Mouse (Mus musculus) embryonic facial prominence, embryonic 15.5 days (tissue): ENCODE measurements around the gene Agpat4. TPM values are rescaled to one million over a fixed set of nuclear protein-coding genes. Genes with fewer than 3 reads are reported as not detected.

ENCODE experiments used
- ATAC-seq: fragments of 200-750 bp; cut with Nextera tagmentation; 2 replicates; pipeline ENCODE4 v1.8.0; 2017; ENCODE audit warnings: low read depth, moderate TSS enrichment; ENCODE audit not compliant: insufficient number of reproducible peaks, low FRiP score, low TSS enrichment
- H3K27ac ChIP-seq: fragments of 300-500 bp; sonication (generic); replicated peaks from 2 replicates; pipeline ENCODE4 v1.5.1; 2015; ENCODE audit warnings: mild to moderate bottlenecking, inconsistent platforms
- H3K27me3 ChIP-seq: fragments of 300-500 bp; sonication (generic); 2 replicates; pipeline ENCODE4 v1.6.1; 2015; ENCODE audit warnings: inconsistent platforms
- H3K36me3 ChIP-seq: fragments of 300-500 bp; sonication (generic); 2 replicates; pipeline ENCODE4 v1.6.1; 2015; ENCODE audit warnings: mild to moderate bottlenecking, inconsistent platforms
- H3K4me1 ChIP-seq: fragments of 300-500 bp; sonication (generic); 2 replicates; pipeline ENCODE4 v1.6.1; 2015; ENCODE audit warnings: inconsistent platforms
- H3K4me2 ChIP-seq: fragments of 300-500 bp; sonication (generic); replicated peaks from 2 replicates; pipeline ENCODE4 v1.6.1; 2015; ENCODE audit warnings: mild to moderate bottlenecking, inconsistent platforms
- H3K4me3 ChIP-seq: fragments of 300-500 bp; sonication (generic); replicated peaks from 2 replicates; pipeline ENCODE4 v1.5.1; 2015; ENCODE audit warnings: mild to moderate bottlenecking, inconsistent platforms
- H3K9ac ChIP-seq: fragments of 300-500 bp; sonication (generic); 2 replicates; pipeline ENCODE4 v1.6.1; 2015; ENCODE audit warnings: inconsistent platforms
- H3K9me3 ChIP-seq: fragments of 300-500 bp; sonication (generic); replicated peaks from 2 replicates; pipeline ENCODE4 v1.6.1; 2016; ENCODE audit warnings: inconsistent platforms
- WGBS: fragments of 180-500 bp; shearing (Covaris S2); methylation state at CpG from one replicate; pipeline ENCODE4 v1.1.7; 2015; 5-methylcytosine and 5-hydroxymethylcytosine counted together
- polyA plus RNA-seq: library from polyadenylated mRNA; unstranded; fragments of >200 nt; fragmentation: Nextera tagmentation; extraction: Ambion mirVana; gene quantifications from 2 replicates; pipeline ENCODE4 v1.2.1, GENCODE M21; 2015

The Agpat4 gene
- polyA plus RNA-seq, 1 experiment from 2014 or later: 51.3 TPM

GRCm38 (mm10) chr17:12103781-12104180, 14.7 kb upstream of the Agpat4 start:
- Histone ChIP-seq H3K4me1 (no peaks in the 10 kb centered on the region), H3K36me3 (no peaks in the 10 kb centered on the region), H3K9me3 (no peaks in the 10 kb centered on the region; the same call in 1 of the 2 replicates), H3K27me3 (no peaks in the 10 kb centered on the region), H3K4me3 (no peak overlapping the region), H3K9ac (no peak overlapping the region), H3K4me2 (no peak overlapping the region), H3K27ac (no peak overlapping the region)
- ATAC-seq: no peak
- 83% methylated on average over 6 of the region's 6 CpGs for WGBS

- Histone ChIP-seq H3K36me3 (no peaks in the 10 kb centered on the region), H3K4me3 (no peak overlapping the region), H3K9me3 (no peaks in the 10 kb centered on the region; the same call in 1 of the 2 replicates), H3K4me2 (no peak overlapping the region), H3K4me1 (no peaks in the 10 kb centered on the region), H3K27me3 (no peaks in the 10 kb centered on the region), H3K9ac (no peak overlapping the region), H3K27ac (no peak overlapping the region)
- no peak for ATAC-seq
- 68% methylated on average over 7 of the region's 7 CpGs for WGBS
Observed at GRCm38 (mm10) chr17:12104245-12104644, 14.3 kb upstream of the Agpat4 start.

GRCm38 (mm10) chr17:12104690-12105089, 13.8 kb upstream of the Agpat4 start:
- H3K27ac ChIP-seq: no peak overlapping the region
- H3K4me2 ChIP-seq: no peak overlapping the region
- 93% methylated on average over 6 of the region's 6 CpGs for WGBS
- ATAC-seq: no peak
- no peaks in the 10 kb centered on the region for H3K36me3 ChIP-seq
- no peaks in the 10 kb centered on the region for H3K27me3 ChIP-seq
- H3K9me3 ChIP-seq: no peaks in the 10 kb centered on the region; the same call in 1 of the 2 replicates
- no peak overlapping the region for H3K9ac ChIP-seq
- no peaks in the 10 kb centered on the region for H3K4me1 ChIP-seq
- no peak overlapping the region for H3K4me3 ChIP-seq

GRCm38 (mm10) chr17:12106255-12106654, 12.2 kb upstream of the Agpat4 start:
- H3K27ac ChIP-seq: no peak overlapping the region
- no peaks in the 10 kb centered on the region for H3K4me1 ChIP-seq
- no peaks in the 10 kb centered on the region for H3K27me3 ChIP-seq
- no peaks in the 10 kb centered on the region for H3K36me3 ChIP-seq
- no peak for ATAC-seq
- WGBS: 48% methylated on average over 4 of the region's 4 CpGs
- H3K9ac ChIP-seq: no peak overlapping the region
- H3K4me3 ChIP-seq: no peak overlapping the region
- H3K4me2 ChIP-seq: no peak overlapping the region
- no peaks in the 10 kb centered on the region; the same call in 1 of the 2 replicates for H3K9me3 ChIP-seq

GRCm38 (mm10) chr17:12113626-12114025, 4.9 kb upstream of the Agpat4 start:
- H3K4me2 ChIP-seq: no peak overlapping the region
- H3K27me3 ChIP-seq: no peaks in the 10 kb centered on the region
- no peak overlapping the region for H3K27ac ChIP-seq
- H3K9ac ChIP-seq: no peak overlapping the region
- WGBS: 87% methylated on average over 6 of the region's 6 CpGs
- no peak overlapping the region for H3K4me3 ChIP-seq
- no peaks in the 10 kb centered on the region for H3K36me3 ChIP-seq
- no peak for ATAC-seq
- peaks cover 6% of the 10 kb centered on the region; the same call in 1 of the 2 replicates for H3K4me1 ChIP-seq
- no peaks in the 10 kb centered on the region for H3K9me3 ChIP-seq

GRCm38 (mm10) chr17:12115086-12115485, 3.4 kb upstream of the Agpat4 start:
- Histone ChIP-seq H3K9ac (no peak overlapping the region), H3K9me3 (no peaks in the 10 kb centered on the region), H3K36me3 (no peaks in the 10 kb centered on the region), H3K27me3 (no peaks in the 10 kb centered on the region), H3K4me2 (no peak overlapping the region), H3K4me1 (peaks cover 7% of the 10 kb centered on the region), H3K4me3 (no peak overlapping the region), H3K27ac (no peak overlapping the region)
- ATAC-seq: no peak
- WGBS: 69% methylated on average over 2 of the region's 2 CpGs

- Histone ChIP-seq H3K4me3 (peak overlapping the region; percentile 66), H3K4me1 (peaks cover 19% of the 10 kb centered on the region), H3K9ac (0 out of 2 replicates have a peak overlapping the region, but pooled peaks have one; percentile 9), H3K4me2 (peak overlapping the region; percentile 95), H3K9me3 (no peaks in the 10 kb centered on the region), H3K27me3 (no peaks in the 10 kb centered on the region), H3K36me3 (no peaks in the 10 kb centered on the region), H3K27ac (0 out of 2 replicates have a peak overlapping the region, but pooled peaks have one; percentile 94)
- ATAC-seq: no peak
- 5% methylated on average over 9 of the region's 9 CpGs for WGBS
Observed at GRCm38 (mm10) chr17:12118131-12118530, 373 bp upstream of the Agpat4 start.

GRCm38 (mm10) chr17:12118926-12119641, 580 bp downstream of the Agpat4 start:
- Histone ChIP-seq H3K4me1 (peaks cover 19% of the 10 kb centered on the region), H3K4me2 (peak overlapping the region; percentile 95), H3K27me3 (no peaks in the 10 kb centered on the region), H3K4me3 (peak overlapping the region; percentile 66), H3K9ac (peak overlapping the region; percentile 49), H3K9me3 (no peaks in the 10 kb centered on the region), H3K36me3 (0 out of 2 replicates have a peak, but pooled peaks cover 4% of the 10 kb centered on the region), H3K27ac (peak overlapping the region; percentile 94)
- ATAC-seq: peak; percentile 95
- under 1% methylated on average over 30 of the region's 30 CpGs for WGBS

GRCm38 (mm10) chr17:12119675-12120074, 1.2 kb downstream of the Agpat4 start:
- peak overlapping the region; percentile 49 for H3K9ac ChIP-seq
- peaks cover 6% of the 10 kb centered on the region; the same call in 1 of the 2 replicates for H3K36me3 ChIP-seq
- 0 out of 2 replicates have a peak, but pooled peaks have one; percentile 12 for ATAC-seq
- H3K27ac ChIP-seq: peak overlapping the region; percentile 94
- peak overlapping the region; percentile 66 for H3K4me3 ChIP-seq
- H3K4me1 ChIP-seq: peaks cover 19% of the 10 kb centered on the region
- H3K27me3 ChIP-seq: no peaks in the 10 kb centered on the region
- H3K9me3 ChIP-seq: no peaks in the 10 kb centered on the region
- H3K4me2 ChIP-seq: peak overlapping the region; percentile 95
- WGBS: 0% methylated on average over 12 of the region's 12 CpGs

GRCm38 (mm10) chr17:12120268-12120667, 1.8 kb downstream of the Agpat4 start:
- H3K9ac ChIP-seq: no peak overlapping the region
- peaks cover 19% of the 10 kb centered on the region for H3K4me1 ChIP-seq
- H3K4me3 ChIP-seq: peak overlapping the region; percentile 66
- H3K4me2 ChIP-seq: peak overlapping the region; percentile 95
- no peak overlapping the region for H3K27ac ChIP-seq
- no peaks in the 10 kb centered on the region for H3K27me3 ChIP-seq
- 35% methylated on average over 5 of the region's 5 CpGs for WGBS
- H3K36me3 ChIP-seq: peaks cover 12% of the 10 kb centered on the region; the same call in 1 of the 2 replicates
- ATAC-seq: no peak
- no peaks in the 10 kb centered on the region for H3K9me3 ChIP-seq

GRCm38 (mm10) chr17:12121226-12121794, 2.8 kb downstream of the Agpat4 start:
- no peak for ATAC-seq
- H3K36me3 ChIP-seq: peaks cover 17% of the 10 kb centered on the region; the same call in 1 of the 2 replicates
- H3K27ac ChIP-seq: no peak overlapping the region
- no peaks in the 10 kb centered on the region for H3K9me3 ChIP-seq
- H3K4me3 ChIP-seq: no peak overlapping the region
- H3K4me1 ChIP-seq: peaks cover 19% of the 10 kb centered on the region
- H3K27me3 ChIP-seq: no peaks in the 10 kb centered on the region
- WGBS: 72% methylated on average over 7 of the region's 7 CpGs
- H3K4me2 ChIP-seq: no peak overlapping the region
- no peak overlapping the region for H3K9ac ChIP-seq
